Mouse (Mus musculus) CH12.LX (cell line): ENCODE results near the gene C1qtnf5. TPM values are rescaled to one million over a fixed set of nuclear protein-coding genes. Genes with fewer than 3 reads are reported as not detected.

Experiments
- DNase-seq: peaks from one replicate; pipeline ENCODE4 v3.0.0-alpha.2; 2013; ENCODE audit errors: extremely low read depth
- H3K27ac ChIP-seq: 2 replicates; pipeline ENCODE4 v1.5.1; 2012; ENCODE audit warnings: low read depth, mild to moderate bottlenecking, control low read depth, moderate library complexity; ENCODE audit not compliant: insufficient read depth
- H3K27me3 ChIP-seq: replicated peaks from 2 replicates; pipeline ENCODE3; 2012; ENCODE audit warnings: inconsistent platforms
- H3K36me3 ChIP-seq, 2 experiments: replicated peaks in 1 of 2; 2 replicates each; pipeline versions ENCODE3 to v1.6.1; 2012; ENCODE audit warnings: inconsistent platforms in 1 of 2, low read length in 1 of 2, mild to moderate bottlenecking in 1 of 2, mixed read lengths in 1 of 2, moderate library complexity in 1 of 2; ENCODE audit not compliant: control insufficient read depth in 1 of 2, insufficient read depth in 1 of 2
- H3K4me1 ChIP-seq, 2 experiments: 2 replicates each; pipeline ENCODE4 v1.6.1; 2012; ENCODE audit warnings: inconsistent platforms in 1 of 2, moderate library complexity in 1 of 2; ENCODE audit not compliant: insufficient read depth in 2 of 2, control insufficient read depth in 1 of 2
- H3K4me2 ChIP-seq: 2 replicates; pipeline ENCODE4 v1.6.1; 2012; ENCODE audit warnings: low read depth, mild to moderate bottlenecking, control low read depth; ENCODE audit not compliant: poor library complexity, insufficient read depth, severe bottlenecking
- H3K4me3 ChIP-seq, 3 experiments: fragments of 150-350 bp in 1 of 3; sonication (generic) in 1 of 3; replicated peaks in 1 of 3; 2 replicates each; pipeline versions ENCODE3 to v1.5.1; 2011 to 2012; ENCODE audit warnings: low read depth in 2 of 3, low read length in 2 of 3, mild to moderate bottlenecking in 2 of 3, moderate library complexity in 2 of 3, control low read depth in 1 of 3, improper control_type of control experiment in 1 of 3, inconsistent platforms in 1 of 3, mixed read lengths in 1 of 3; ENCODE audit not compliant: poor library complexity in 1 of 3
- H3K79me2 ChIP-seq: replicated peaks from 2 replicates; pipeline ENCODE4 v1.6.1; 2012; ENCODE audit warnings: mild to moderate bottlenecking, moderate library complexity; ENCODE audit not compliant: control insufficient read depth, poor library complexity, insufficient read depth, severe bottlenecking; ENCODE audit errors: extremely low read depth
- H3K9ac ChIP-seq: 2 replicates; pipeline ENCODE4 v1.6.1; 2012; ENCODE audit warnings: low read depth, mild to moderate bottlenecking, control low read depth, moderate library complexity; ENCODE audit not compliant: insufficient read depth
- H3K9me3 ChIP-seq: replicated peaks from 2 replicates; pipeline ENCODE3; 2012; ENCODE audit warnings: low read length, inconsistent platforms, mixed read lengths
- BHLHE40 ChIP-seq: IDR thresholded peaks from 2 replicates; pipeline ENCODE4 v1.6.1; 2011; ENCODE audit warnings: mild to moderate bottlenecking, low read depth, low read length, improper control_type of control experiment
- CHD1 ChIP-seq: IDR thresholded peaks from 2 replicates; pipeline ENCODE4 v1.6.1; 2012; ENCODE audit warnings: low read depth, low read length, improper control_type of control experiment, inconsistent platforms
- CHD2 ChIP-seq: IDR thresholded peaks from 2 replicates; pipeline ENCODE4 v1.6.1; 2011; ENCODE audit warnings: low read length, improper control_type of control experiment
- ETS1 ChIP-seq: conservative IDR thresholded peaks from 2 replicates; pipeline ENCODE4 v1.6.1; 2012; ENCODE audit warnings: low read depth, mild to moderate bottlenecking, inconsistent platforms, low read length, improper control_type of control experiment, moderate library complexity
- MAX ChIP-seq: IDR thresholded peaks from 2 replicates; pipeline ENCODE4 v1.6.1; 2011; ENCODE audit warnings: low read length, improper control_type of control experiment
- MAZ ChIP-seq: IDR thresholded peaks from 2 replicates; pipeline ENCODE4 v1.6.1; 2012; ENCODE audit warnings: low read depth, mild to moderate bottlenecking, inconsistent platforms, low read length, improper control_type of control experiment, moderate library complexity
- MYC ChIP-seq: IDR thresholded peaks from 2 replicates; pipeline ENCODE4 v1.6.1; 2011; ENCODE audit warnings: low read depth, mild to moderate bottlenecking, improper control_type of control experiment, low read length
- NRF1 ChIP-seq: IDR thresholded peaks from 2 replicates; pipeline ENCODE4 v1.6.1; 2014; ENCODE audit warnings: low read depth, mild to moderate bottlenecking, inconsistent platforms, low read length, improper control_type of control experiment, moderate library complexity
- TBP ChIP-seq: conservative IDR thresholded peaks from 2 replicates; pipeline ENCODE4 v1.6.1; 2011; ENCODE audit warnings: low read depth, low read length, improper control_type of control experiment
- TCF12 ChIP-seq: IDR thresholded peaks from 2 replicates; pipeline ENCODE4 v1.6.1; 2014; ENCODE audit warnings: low read depth, mild to moderate bottlenecking, inconsistent platforms, low read length, improper control_type of control experiment
- ZC3H11A ChIP-seq: IDR thresholded peaks from 2 replicates; pipeline ENCODE4 v1.6.1; 2012; ENCODE audit warnings: low read depth, mild to moderate bottlenecking, inconsistent platforms, low read length, improper control_type of control experiment
- ZKSCAN1 ChIP-seq: IDR thresholded peaks from 2 replicates; pipeline ENCODE4 v1.6.1; 2012; ENCODE audit warnings: low read depth, inconsistent platforms, low read length, improper control_type of control experiment, borderline replicate concordance
- ZMIZ1 ChIP-seq: IDR thresholded peaks from 2 replicates; pipeline ENCODE4 v1.6.1; 2012; ENCODE audit warnings: low read depth, mild to moderate bottlenecking, inconsistent platforms, low read length, improper control_type of control experiment
- dilution Hi-C: fragments of 300-500 bp; cut with MboI; formaldehyde crosslinking; loops from 2 replicates; pipeline ENCODE4 v1.14.3; 2020; ENCODE audit warnings: low sequenced_read_pairs; ENCODE audit not compliant: extremely low pct_unique_long_range_greater_than_20kb, extremely low pct_ligation_motif_present
- in situ Hi-C: fragments of 300-500 bp; cut with MboI; formaldehyde crosslinking; loops from 3 replicates; pipeline ENCODE4 v1.14.3; 2019; ENCODE audit warnings: low sequenced_read_pairs, low pct_ligation_motif_present, low pct_unique_long_range_greater_than_20kb, mixed read lengths
- polyA plus RNA-seq: library from polyadenylated mRNA; unstranded; fragments of >175 nt; gene quantifications from 2 replicates; pipeline ENCODE4 v1.2.1, GENCODE M21; 2012; ENCODE audit warnings: low read depth; ENCODE audit not compliant: insufficient read length
- total RNA-seq, 2 experiments: library from RNA; depleted of rRNA; stranded (reverse); fragments of 300-350 nt in 1 of 2; fragments of >200 nt in 1 of 2; gene quantifications; 2 replicates each; pipeline ENCODE4 v1.2.3; 2012 to 2014

C1qtnf5 gene
- total and polyA plus RNA-seq, 3 experiments = not detected

DNA sequence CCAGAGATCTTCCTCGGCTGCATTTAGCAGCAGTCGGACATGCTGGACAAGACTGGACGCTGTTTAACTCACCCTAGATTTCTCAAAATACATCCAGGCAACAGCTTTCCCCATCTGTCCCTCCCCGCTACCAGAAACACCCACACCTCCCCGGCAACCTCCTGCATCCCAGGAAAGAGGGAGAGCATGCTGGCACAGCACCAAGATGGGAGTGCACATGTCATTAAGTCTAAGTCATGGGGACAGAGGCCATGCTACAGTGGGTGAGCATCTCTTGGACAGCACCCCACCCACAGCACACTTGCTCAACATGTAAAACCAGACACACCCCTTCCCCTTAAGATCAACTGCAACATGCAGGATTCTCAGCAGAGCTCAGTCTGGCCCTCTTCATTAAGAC is 26.1 kb upstream of the C1qtnf5 start:
- TF ChIP-seq ETS1 = no peak
- TF ChIP-seq TBP = no peak
- no peak for TF ChIP-seq ZC3H11A
- no peak for TF ChIP-seq ZMIZ1
- TF ChIP-seq NRF1 = no peak
- TF ChIP-seq TCF12 = no peak
- no peak for TF ChIP-seq CHD2
- TF ChIP-seq, all 38 proteins: peak for 0
- Histone ChIP-seq H3K27ac (no peak overlapping the region), H3K4me2 (no peak overlapping the region), H3K4me3 (no peak overlapping the region), H3K36me3 (no peaks in the 10 kb centered on the region), H3K9me3 (no peaks in the 10 kb centered on the region), H3K9ac (no peak overlapping the region), H3K27me3 (peaks cover 64% of the 10 kb centered on the region), H3K4me1 (peaks cover 2 to 31% of the 10 kb centered on the region in 2 experiments; a peak in 3 of 4 replicates), H3K79me2 (no peaks in the 10 kb centered on the region)
- DNase-seq = no peak
- dilution Hi-C loops (no loop called here), in situ Hi-C loops (no loop called here)

GRCm38 (mm10) chr9:44081581-44081980 is 25.5 kb upstream of the C1qtnf5 start:
- no peak overlapping the region for H3K9ac ChIP-seq
- peaks cover 62% of the 10 kb centered on the region for H3K27me3 ChIP-seq
- TF ChIP-seq MAX (no peak), TBP (no peak), CHD1 (no peak), ZKSCAN1 (no peak), MYC (no peak), MAZ (no peak)
- DNase-seq = no peak
- no peak overlapping the region for H3K4me3 ChIP-seq
- in situ Hi-C loops (no loop called here), dilution Hi-C loops (no loop called here)
- peaks cover 2 to 36% of the 10 kb centered on the region in 2 experiments; a peak in 3 of 4 replicates for H3K4me1 ChIP-seq
- H3K27ac ChIP-seq = no peak overlapping the region
- no peaks in the 10 kb centered on the region for H3K79me2 ChIP-seq
- no peaks in the 10 kb centered on the region for H3K9me3 ChIP-seq
- H3K4me2 ChIP-seq = no peak overlapping the region
- H3K36me3 ChIP-seq = no peaks in the 10 kb centered on the region

DNA sequence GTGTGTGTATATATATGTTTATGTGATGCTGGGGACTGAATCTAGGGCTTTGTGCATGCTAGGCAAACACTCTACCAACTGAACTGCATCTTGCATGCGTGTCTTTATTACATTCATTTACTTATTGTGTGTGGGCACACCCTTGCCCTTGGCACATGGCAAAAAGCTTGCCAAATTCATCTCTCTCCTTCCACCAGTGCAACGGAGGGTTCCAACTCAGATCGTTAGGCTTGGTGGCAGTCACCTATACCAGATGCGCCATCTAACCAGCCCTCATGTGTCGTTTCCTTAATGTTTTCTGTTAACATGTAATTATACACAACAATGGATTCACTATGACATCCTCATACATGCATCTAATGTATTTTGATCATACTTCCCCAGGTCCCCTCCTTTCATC is 24.8 kb upstream of the C1qtnf5 start:
- in situ Hi-C loops (no loop called here), dilution Hi-C loops (no loop called here)
- no peaks in the 10 kb centered on the region for H3K79me2 ChIP-seq

More for the DNA sequence above, 24.8 kb upstream of the C1qtnf5 start:
- DNase-seq = no peak
- no peak for TF ChIP-seq BHLHE40
- no peak overlapping the region for H3K27ac ChIP-seq
- no peaks in the 10 kb centered on the region for H3K9me3 ChIP-seq
- peaks cover 62% of the 10 kb centered on the region for H3K27me3 ChIP-seq
- peaks cover 5 to 38% of the 10 kb centered on the region in 2 experiments for H3K4me1 ChIP-seq
- no peaks in the 10 kb centered on the region for H3K36me3 ChIP-seq
- no peak overlapping the region for H3K4me2 ChIP-seq
- no peak overlapping the region for H3K9ac ChIP-seq
- H3K4me3 ChIP-seq = no peak overlapping the region
